Mouse (Mus musculus) induced T-regulatory cell, adult 2 months (primary cell): ENCODE measurements at regions not wholly inside any gene's neighbourhood (a gene's known extent, or its start where the extent isn't known, plus 50 kb on each side); places are given as distances from the start of the nearest gene placed in this dataset.

Source experiments
- DNase-seq: peaks from one replicate; pipeline ENCODE4 v3.0.0-alpha.2; 2012; ENCODE audit warnings: low read depth

- no peak for DNase-seq
Measured at GRCm38 (mm10) chr13:72803374-72803773, 174.8 kb downstream of the Irx2 start.

- DNase-seq = no peak
Measured at GRCm38 (mm10) chr13:72809226-72809625, 180.6 kb downstream of the Irx2 start.

- DNase-seq = no peak
Measured at GRCm38 (mm10) chr13:72810626-72811025, 182.0 kb downstream of the Irx2 start.

- DNase-seq = no peak
Measured at GRCm38 (mm10) chr13:72814616-72815015, 186.0 kb downstream of the Irx2 start.

GRCm38 (mm10) chr13:72815236-72815932, 186.8 kb downstream of the Irx2 start:
- DNase-seq = no peak

- no peak for DNase-seq
Measured at GRCm38 (mm10) chr13:72815933-72816553, 187.4 kb downstream of the Irx2 start.

- DNase-seq = no peak
Measured at GRCm38 (mm10) chr13:72816856-72817255, 188.2 kb downstream of the Irx2 start.

- DNase-seq = no peak
Measured at GRCm38 (mm10) chr13:72817521-72817920, 188.9 kb downstream of the Irx2 start.

GRCm38 (mm10) chr13:72817930-72818329, 189.3 kb downstream of the Irx2 start:
- DNase-seq = no peak

GRCm38 (mm10) chr13:72826613-72827012, 198.0 kb downstream of the Irx2 start:
- DNase-seq = no peak

- no peak for DNase-seq
Measured at GRCm38 (mm10) chr13:72829331-72829730, 200.7 kb downstream of the Irx2 start.

- DNase-seq = no peak
Measured at GRCm38 (mm10) chr13:72833326-72833725, 204.7 kb downstream of the Irx2 start.

- no peak for DNase-seq
Measured at GRCm38 (mm10) chr13:72837016-72837415, 208.4 kb downstream of the Irx2 start.

GRCm38 (mm10) chr13:72848097-72848496, 219.5 kb downstream of the Irx2 start:
- no peak for DNase-seq

GRCm38 (mm10) chr13:72849841-72850240, 221.2 kb downstream of the Irx2 start:
- DNase-seq = no peak

GRCm38 (mm10) chr13:72852896-72853295, 224.3 kb downstream of the Irx2 start:
- no peak for DNase-seq

- DNase-seq = no peak
Measured at GRCm38 (mm10) chr13:72875921-72876320, 247.3 kb downstream of the Irx2 start.

GRCm38 (mm10) chr13:72894982-72895381, 266.4 kb downstream of the Irx2 start:
- DNase-seq = no peak

- DNase-seq = no peak
Measured at GRCm38 (mm10) chr13:72902576-72902975, 274.0 kb downstream of the Irx2 start.

- DNase-seq = no peak
Measured at GRCm38 (mm10) chr13:72918895-72919294, 290.3 kb downstream of the Irx2 start.

- no peak for DNase-seq
Measured at GRCm38 (mm10) chr13:72920368-72920767, 291.7 kb downstream of the Irx2 start.

- no peak for DNase-seq
Measured at GRCm38 (mm10) chr13:72924560-72925135, 296.0 kb downstream of the Irx2 start.

GRCm38 (mm10) chr13:72937246-72937645, 308.6 kb downstream of the Irx2 start:
- no peak for DNase-seq
